Mouse (Mus musculus) heart, embryonic 14.5 days (tissue): Measurements from ENCODE around the gene Arhgef9. TPM values are rescaled to one million over a fixed set of nuclear protein-coding genes. Genes with fewer than 3 reads are reported as not detected.

Source experiments
- ATAC-seq: fragments of 200-750 bp; cut with Nextera tagmentation; 2 replicates; pipeline ENCODE4 v1.8.0; 2017; ENCODE audit warnings: low read depth, moderate TSS enrichment; ENCODE audit not compliant: insufficient number of reproducible peaks, insufficient read depth, low FRiP score
- H3K27ac ChIP-seq, 2 experiments: fragments of 200-500 bp in 1 of 2; fragments of 300-500 bp in 1 of 2; sonication (generic) in 1 of 2; replicated peaks in 1 of 2; 2 replicates each; pipeline ENCODE4 v1.5.1; 2012 to 2014; ENCODE audit warnings: low read depth in 2 of 2, low read length in 2 of 2, control low read depth in 1 of 2, mild to moderate bottlenecking in 1 of 2, mixed read lengths in 1 of 2; ENCODE audit not compliant: control insufficient read depth in 1 of 2, insufficient read depth in 1 of 2
- H3K27me3 ChIP-seq: fragments of 300-500 bp; sonication (generic); 2 replicates; pipeline ENCODE4 v1.6.1; 2014; ENCODE audit warnings: mild to moderate bottlenecking, low read length, control low read depth; ENCODE audit not compliant: control insufficient read depth, insufficient read depth
- H3K36me3 ChIP-seq: fragments of 300-500 bp; sonication (generic); 2 replicates; pipeline ENCODE4 v1.6.1; 2014; ENCODE audit warnings: mild to moderate bottlenecking, control low read depth, low read length, mixed read lengths; ENCODE audit not compliant: control insufficient read depth, insufficient read depth
- H3K4me1 ChIP-seq, 2 experiments: fragments of 200-500 bp in 1 of 2; fragments of 300-500 bp in 1 of 2; sonication (generic) in 1 of 2; 2 replicates each; pipeline ENCODE4 v1.6.1; 2012 to 2014; ENCODE audit warnings: low read length in 2 of 2, control low read depth in 1 of 2, mixed read lengths in 1 of 2; ENCODE audit not compliant: control insufficient read depth in 2 of 2, insufficient read depth in 2 of 2
- H3K4me2 ChIP-seq: fragments of 300-500 bp; sonication (generic); 2 replicates; pipeline ENCODE4 v1.6.1; 2014; ENCODE audit warnings: mild to moderate bottlenecking, low read length
- H3K4me3 ChIP-seq, 2 experiments: fragments of 200-500 bp in 1 of 2; fragments of 300-500 bp in 1 of 2; sonication (generic) in 1 of 2; 2 replicates each; pipeline ENCODE4 v1.5.1; 2012 to 2014; ENCODE audit warnings: low read length in 2 of 2, mild to moderate bottlenecking in 2 of 2, control low read depth in 1 of 2, low read depth in 1 of 2, moderate library complexity in 1 of 2; ENCODE audit not compliant: control insufficient read depth in 1 of 2, insufficient read depth in 1 of 2
- H3K9ac ChIP-seq: fragments of 300-500 bp; sonication (generic); 2 replicates; pipeline ENCODE4 v1.6.1; 2014; ENCODE audit warnings: mild to moderate bottlenecking, low read length
- H3K9me3 ChIP-seq: fragments of 300-500 bp; sonication (generic); 2 replicates; pipeline ENCODE4 v1.6.1; 2016; ENCODE audit warnings: low read length, control low read depth; ENCODE audit not compliant: control insufficient read depth
- WGBS: fragments of 180-500 bp; shearing (Covaris S2); extraction: QIAGEN DNeasy Blood & Tissue Kit; methylation state at CpG from one replicate; pipeline ENCODE4 v1.1.7; 2014; 5-methylcytosine and 5-hydroxymethylcytosine counted together
- polyA plus RNA-seq: library from polyadenylated mRNA; unstranded; fragments of >200 nt; fragmentation: Nextera tagmentation; extraction: Ambion mirVana; gene quantifications from 2 replicates; pipeline ENCODE4 v1.2.1, GENCODE M21; 2014

Gene Arhgef9
- 11.3 and 12.2 TPM in 2 replicates for polyA plus RNA-seq

- peak within 1 kb of the TSS in 1 of 2 experiments; percentile 10; a peak in 1 of 4 replicates for H3K27ac ChIP-seq
- WGBS, result 21% methylated on average over 13 of the region's 24 CpGs
- peak within 1 kb of the TSS; percentile 67 for H3K4me2 ChIP-seq
- no peaks in the 10 kb centered on the region for H3K36me3 ChIP-seq
- H3K4me3 ChIP-seq, result peak within 1 kb of the TSS; percentile 52 to 53
- H3K27me3 ChIP-seq, result no peaks in the 10 kb centered on the region
- H3K9me3 ChIP-seq, result no peaks in the 10 kb centered on the region
- no peaks in the 10 kb centered on the region for H3K4me1 ChIP-seq
- peak; percentile 31; the same call in 1 of the 2 replicates for ATAC-seq
- H3K9ac ChIP-seq, result peak within 1 kb of the TSS; percentile 75
Measured at GRCm38 (mm10) chrX:95196104-95196919, at the start of gene Arhgef9. Arhgef9 (minus strand) TSS chrX:95196856.

DNA sequence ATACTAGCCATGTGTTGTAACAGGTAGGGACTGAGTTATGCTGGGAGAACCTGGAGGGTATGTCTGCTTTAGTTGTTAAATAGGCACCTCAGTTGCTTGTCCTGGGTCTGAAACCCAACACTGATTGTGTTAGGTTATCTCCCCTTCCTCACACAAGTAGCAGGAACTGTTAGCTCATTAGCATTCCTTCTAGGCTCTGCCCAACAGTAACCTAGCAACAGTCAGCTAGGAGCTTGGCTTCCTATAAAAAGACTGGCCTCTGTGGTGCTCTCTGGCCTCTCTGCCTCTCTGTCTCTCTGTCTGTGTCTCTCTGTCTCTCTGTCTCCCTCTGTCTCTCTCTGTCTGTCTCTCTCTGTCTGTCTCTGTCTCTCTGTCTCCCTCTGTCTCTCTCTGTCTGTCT lies 42.2 kb upstream of the Arhgef9 start:
- Histone ChIP-seq H3K27me3 (no peaks in the 10 kb centered on the region), H3K36me3 (no peaks in the 10 kb centered on the region), H3K9ac (no peak overlapping the region), H3K27ac (no peak overlapping the region), H3K4me2 (no peak overlapping the region), H3K9me3 (no peaks in the 10 kb centered on the region), H3K4me3 (no peak overlapping the region), H3K4me1 (no peaks in the 10 kb centered on the region)
- ATAC-seq, result no peak

DNA sequence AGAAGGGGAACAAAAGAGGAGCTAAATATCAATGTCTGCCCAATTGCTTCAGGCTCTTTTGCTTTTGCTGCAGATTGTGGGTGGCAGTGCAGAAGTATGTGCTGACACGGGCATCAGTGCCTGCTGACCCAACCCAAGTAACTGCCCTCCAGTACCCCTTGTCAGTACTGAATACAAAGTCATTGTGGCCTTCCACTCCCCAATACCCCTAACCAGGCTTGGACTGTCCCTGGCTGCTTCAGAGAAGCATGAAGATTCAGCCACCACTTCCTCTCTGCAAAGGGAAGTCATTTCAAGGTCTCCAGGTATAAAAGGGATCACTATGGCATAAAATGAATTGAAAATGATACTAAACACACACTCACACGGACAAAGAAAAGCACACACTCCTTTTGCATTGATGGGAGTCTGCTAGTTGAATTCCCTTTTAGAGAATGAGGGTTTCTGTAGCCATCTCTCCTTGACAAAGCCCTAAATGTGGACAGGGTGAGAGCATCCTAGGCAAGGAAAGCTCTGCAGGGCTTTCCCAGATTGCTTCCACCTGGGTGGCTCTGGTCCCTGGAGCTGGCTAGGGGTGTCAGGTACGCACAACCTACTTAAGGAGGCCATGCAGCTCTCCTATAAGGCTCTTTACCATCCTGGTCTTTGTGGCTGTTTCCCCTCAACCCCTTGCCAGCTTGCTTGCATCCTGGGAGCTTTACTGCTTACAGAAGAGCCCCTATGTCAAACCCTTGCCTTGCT lies 1.1 kb downstream of the Arhgef9 start:
- no peak overlapping the region for H3K27ac ChIP-seq
- H3K9ac ChIP-seq, result peak overlapping the region; percentile 75
- H3K9me3 ChIP-seq, result no peaks in the 10 kb centered on the region
- H3K4me3 ChIP-seq, result peak overlapping the region; percentile 52 to 53
- 45% methylated on average over 3 of the region's 3 CpGs for WGBS
- peak overlapping the region; percentile 67 for H3K4me2 ChIP-seq
- ATAC-seq, result no peak
- no peaks in the 10 kb centered on the region for H3K4me1 ChIP-seq
- no peaks in the 10 kb centered on the region for H3K27me3 ChIP-seq
- no peaks in the 10 kb centered on the region for H3K36me3 ChIP-seq

DNA sequence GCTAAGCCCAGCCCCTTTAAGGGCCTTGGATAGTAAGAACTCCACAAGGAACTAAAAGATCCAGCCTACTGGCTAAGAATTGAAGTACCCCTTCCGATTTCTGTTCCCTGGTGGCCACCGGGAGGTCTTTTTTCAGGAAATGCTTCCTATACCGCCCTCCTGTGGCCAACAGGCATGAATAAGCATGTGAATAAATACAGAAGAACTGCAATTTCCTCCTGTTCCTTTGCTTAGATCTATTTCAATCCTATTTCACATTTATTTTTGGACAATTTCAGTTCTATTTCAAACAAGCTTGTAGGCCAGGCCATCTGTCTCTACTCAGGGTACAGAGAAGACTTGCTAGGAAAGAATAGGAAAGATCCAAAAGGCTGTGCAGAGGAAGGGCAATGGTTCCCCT lies 20.7 kb downstream of the Arhgef9 start:
- no peaks in the 10 kb centered on the region for H3K36me3 ChIP-seq
- no peak overlapping the region for H3K27ac ChIP-seq
- H3K27me3 ChIP-seq, result no peaks in the 10 kb centered on the region
- no peak overlapping the region for H3K9ac ChIP-seq
- ATAC-seq, result no peak
- H3K9me3 ChIP-seq, result no peaks in the 10 kb centered on the region
- no peaks in the 10 kb centered on the region for H3K4me1 ChIP-seq
- H3K4me3 ChIP-seq, result no peak overlapping the region
- 6% methylated on average over 3 of the region's 3 CpGs for WGBS
- no peak overlapping the region for H3K4me2 ChIP-seq

DNA sequence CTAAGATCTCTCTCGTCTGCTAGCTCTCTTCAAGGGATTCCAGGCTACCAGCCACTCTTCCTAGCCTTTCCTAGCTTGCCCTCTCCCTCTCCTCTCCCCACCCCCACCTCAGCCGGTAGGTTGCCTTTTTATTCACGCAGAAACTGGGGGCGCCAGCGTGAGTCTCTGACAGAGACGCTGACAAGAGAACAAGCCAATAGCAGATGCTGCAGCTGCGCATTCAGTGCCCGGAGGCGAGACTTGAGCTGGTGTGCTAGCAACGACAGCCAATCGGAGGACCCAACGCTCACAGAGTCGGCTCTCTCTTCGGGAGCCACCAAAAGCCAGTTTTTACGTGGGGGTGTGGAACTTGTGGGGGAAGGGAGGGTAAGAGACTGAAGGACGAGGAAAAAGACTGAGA lies 30.3 kb downstream of the Arhgef9 start:
- Histone ChIP-seq H3K27me3 (no peaks in the 10 kb centered on the region), H3K4me3 (peak overlapping the region; percentile 54 to 57), H3K4me2 (peak overlapping the region; percentile 67), H3K9me3 (no peaks in the 10 kb centered on the region), H3K9ac (peak overlapping the region; percentile 75), H3K27ac (peak overlapping the region; percentile 84 to 89), H3K4me1 (peaks cover 0 to 2% of the 10 kb centered on the region in 2 experiments; a peak in 1 of 4 replicates), H3K36me3 (no peaks in the 10 kb centered on the region)
- peak; percentile 93 for ATAC-seq
- WGBS, result 14% methylated on average over 16 of the region's 16 CpGs

DNA sequence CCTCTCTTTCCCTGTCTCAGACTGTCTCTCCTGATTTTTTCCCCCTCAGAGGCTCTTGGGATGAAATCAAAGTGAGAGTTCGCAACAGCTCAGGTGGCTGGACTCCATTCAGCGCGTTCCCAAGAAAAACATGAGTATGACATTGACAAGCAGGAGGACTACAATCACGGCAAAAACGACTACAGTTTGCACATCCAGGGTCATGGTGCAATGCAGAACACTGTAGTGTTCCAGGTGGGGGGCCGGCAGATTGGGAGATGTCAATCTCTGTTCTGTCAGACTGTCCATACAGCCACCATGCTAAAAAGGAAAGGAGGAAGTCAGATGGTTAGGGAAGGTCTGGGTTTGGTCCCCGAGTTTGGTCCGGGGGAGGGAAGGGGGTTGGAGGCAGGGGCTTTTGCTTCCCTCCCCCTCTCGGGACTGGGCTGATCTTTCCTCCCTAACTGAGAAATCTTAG lies 31.0 kb downstream of the Arhgef9 start:
- WGBS, result 28% methylated on average over 9 of the region's 9 CpGs
- peak overlapping the region; percentile 54 to 57 for H3K4me3 ChIP-seq

GRCm38 (mm10) chrX:95164140-95164539 lies 32.5 kb downstream of the Arhgef9 start:
- peaks cover 0 to 2% of the 10 kb centered on the region in 2 experiments; a peak in 1 of 4 replicates for H3K4me1 ChIP-seq
- H3K36me3 ChIP-seq, result no peaks in the 10 kb centered on the region
- H3K27me3 ChIP-seq, result no peaks in the 10 kb centered on the region
- WGBS, result 65% methylated on average over 6 of the region's 6 CpGs
- no peak overlapping the region for H3K9ac ChIP-seq
- H3K9me3 ChIP-seq, result no peaks in the 10 kb centered on the region
- ATAC-seq, result no peak
- no peak overlapping the region for H3K4me2 ChIP-seq
- no peak overlapping the region for H3K27ac ChIP-seq
- H3K4me3 ChIP-seq, result no peak overlapping the region

More for the DNA sequence above, 31.0 kb downstream of the Arhgef9 start:
- Histone ChIP-seq H3K36me3 (no peaks in the 10 kb centered on the region), H3K9me3 (no peaks in the 10 kb centered on the region), H3K4me1 (peaks cover 0 to 2% of the 10 kb centered on the region in 2 experiments; a peak in 1 of 4 replicates), H3K4me2 (peak overlapping the region; percentile 67), H3K9ac (peak overlapping the region; percentile 75), H3K27ac (peak overlapping the region; percentile 84 to 89), H3K27me3 (no peaks in the 10 kb centered on the region)
- ATAC-seq, result peak; percentile 47; the same call in 1 of the 2 replicates
